Mouse (Mus musculus): Measurements from ENCODE around the gene Tiparp.

- TF ChIP-seq CTCF (IDR thresholded peaks at IDR 0.05; ENCODE audit: borderline replicate concordance, insufficient read depth, low read depth, low read length) (no peak), POLR2A (IDR thresholded peaks at IDR 0.05; ENCODE audit: borderline replicate concordance, insufficient read depth, low read length) (no peak)
Measured at GRCm38 (mm10) chr3:65510588-65510987, 17.6 kb upstream of the Tiparp start.
